Mouse (Mus musculus): ENCODE data around the gene Nr2c2.

DNA sequence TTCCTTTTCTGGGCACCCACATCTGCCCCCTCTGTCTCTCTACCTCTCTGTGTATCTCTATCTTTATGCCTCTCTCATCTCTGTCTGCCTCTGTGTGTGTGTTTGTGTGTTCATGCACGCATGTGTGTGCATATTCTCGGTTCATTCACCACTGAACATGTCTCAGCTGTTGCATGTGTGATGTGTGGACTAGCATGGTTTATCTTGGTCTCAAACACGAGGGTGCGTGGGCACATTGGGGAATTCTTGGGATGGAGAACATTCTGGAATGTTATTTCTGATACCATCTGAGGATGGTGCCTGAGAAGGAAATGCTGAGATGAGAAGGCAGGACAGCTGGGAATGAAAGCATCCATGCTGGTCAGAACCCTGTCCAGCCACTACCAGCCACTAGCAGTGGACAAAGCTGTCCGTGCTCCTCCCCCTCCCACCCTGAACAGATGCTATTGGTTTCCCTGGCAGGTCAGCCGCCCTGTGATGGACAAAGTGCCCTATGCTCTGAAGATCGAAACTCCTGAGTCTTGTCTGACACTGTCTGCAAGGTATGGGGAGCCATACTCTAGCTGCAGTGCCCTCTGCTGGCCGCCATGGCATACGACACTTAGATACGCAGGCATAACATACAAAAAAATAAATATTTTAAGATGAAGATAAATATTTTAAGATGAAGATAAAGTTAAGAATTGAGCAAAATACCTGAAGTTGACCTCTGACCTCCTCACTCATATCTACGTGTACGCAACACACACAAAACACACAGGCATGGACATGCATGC lies 25.3 kb upstream of the Nr2c2 start:
- no peak for TF ChIP-seq EP300 (IDR thresholded peaks at IDR 0.05; ENCODE audit: low read depth)
- peak; percentile 72 for TF ChIP-seq CTCF (IDR thresholded peaks at IDR 0.05; ENCODE audit: low read depth)
